Comparison of ENCODE assay signal across 20 mouse cellular contexts in the genomic region with DNA sequence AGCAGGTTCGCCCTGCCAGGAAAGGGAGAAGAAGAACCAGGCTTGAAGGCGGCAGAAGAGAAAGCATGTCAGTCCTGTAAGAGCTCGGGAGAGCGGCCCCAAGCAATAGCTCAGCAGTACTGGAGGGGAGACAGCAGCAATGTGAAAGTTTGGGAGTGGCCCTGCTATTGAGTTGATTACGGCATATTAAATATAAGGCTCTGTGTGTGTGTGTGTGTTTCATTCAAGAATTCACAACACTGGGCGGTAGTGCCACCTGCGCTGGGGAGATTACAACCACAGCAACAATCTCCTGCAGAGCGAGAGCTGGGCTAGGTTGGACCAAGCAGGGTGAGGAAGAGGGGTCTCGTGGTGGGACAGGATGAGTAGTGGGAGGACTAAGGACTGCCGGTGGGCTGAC. TPM values are rescaled to one million over a fixed set of nuclear protein-coding genes. Genes with fewer than 3 reads are reported as not detected.
"Had no signal": no experiment of that assay in that cellular context is flagged by ENCODE, and none has a peak within 500 bp of the region (broad histone marks: within the 10 kb centered on the region; RNA-seq: fewer than 3 reads in every experiment).

No protein-coding gene starts in this region.

- H3K27ac ChIP-seq: limb, embryonic 12.5 days; lung, embryonic 15.5 days; macrophage; neural tube, embryonic 15.5 days had no signal

- H3K4me3 ChIP-seq: limb, embryonic 12.5 days; lung, embryonic 15.5 days; myocyte; neural tube, embryonic 15.5 days had no signal

- H3K4me1 ChIP-seq: limb, embryonic 12.5 days; lung, embryonic 15.5 days; neural tube, embryonic 15.5 days had no signal

- H3K27me3 ChIP-seq: limb, embryonic 12.5 days; lung, embryonic 15.5 days had no signal

- H3K36me3 ChIP-seq: limb, embryonic 12.5 days; lung, embryonic 15.5 days; neural tube, embryonic 15.5 days had no signal

- DNase-seq: kidney, adult 2 months; kidney, postnatal 36 days; layer of hippocampus, adult 9-11 months; layer of hippocampus, postnatal 36 days; lung, postnatal 14 days; midbrain, embryonic 14.5 days; spleen, adult 18-20 months; thymus, adult 18-20 months; thymus, postnatal 25 days had no signal

- H3K9ac ChIP-seq: limb, embryonic 12.5 days; lung, embryonic 15.5 days; neural tube, embryonic 15.5 days had no signal

- ATAC-seq: intestine, embryonic 16.5 days had no signal

- H3K9me3 ChIP-seq: limb, embryonic 12.5 days; lung, embryonic 15.5 days; neural tube, embryonic 15.5 days had no signal

- H3K4me2 ChIP-seq: limb, embryonic 12.5 days; lung, embryonic 15.5 days; neural tube, embryonic 15.5 days had no signal

RNA-seq across cellular contexts. Expression of gene Zglp1, which starts 15.3 kb away (rescaled TPM):
- total RNA-seq: layer of hippocampus, adult 18-20 months; layer of hippocampus, postnatal 36 days; left cerebral cortex, postnatal 36 days; liver, adult 2 months had no signal
- polyA plus RNA-seq: kidney, adult 2 months; macrophage had no signal

RNA-seq across cellular contexts. Expression of gene Icam5, which starts 19.7 kb away (rescaled TPM):
- total RNA-seq: liver, adult 2 months had no signal
- polyA plus RNA-seq: limb, embryonic 12.5 days; neural tube, embryonic 11.5 days; stomach, embryonic 14.5 days had no signal

RNA-seq across cellular contexts. Expression of gene Gm49373, which starts 21.3 kb away (rescaled TPM):
- polyA plus RNA-seq: macrophage had no signal

RNA-seq across cellular contexts. Expression of gene Icam4, which starts 22.4 kb away (rescaled TPM):
- polyA plus RNA-seq: macrophage; midbrain, embryonic 14.5 days; neural tube, embryonic 15.5 days had no signal
